Mouse (Mus musculus) adrenal gland, adult 8-10 months (tissue): ENCODE measurements around the gene Plxnb1. TPM values are rescaled to one million over a fixed set of nuclear protein-coding genes. Genes with fewer than 3 reads are reported as not detected.

ENCODE experiments used
- total RNA-seq, 4 experiments: library from RNA; stranded (reverse); gene quantifications; 2 replicates each; pipeline ENCODE4 v1.2.4; 2022

The Plxnb1 gene
- total RNA-seq, 4 experiments from 2014 or later = 128 to 173 (median 140) TPM

Other genes starting within 250 kb of the Plxnb1 start
- 10 to 100 TPM in 3 of 4 experiments, 1 to 10 TPM in 1; 8.4 to 14.4 (median 12.3) TPM for gene Slc26a6, start 242.1 kb upstream of the Plxnb1 start, total RNA-seq
- under 1 TPM in 1 of 4 experiments, not detected in 3; 0.59 TPM for gene Tmem89, start 180.8 kb upstream of the Plxnb1 start, total RNA-seq
- 100 to 1,000 TPM; 381 to 565 (median 479) TPM for gene Uqcrc1, start 158.8 kb upstream of the Plxnb1 start, total RNA-seq
- gene Col7a1, start 141.8 kb upstream of the Plxnb1 start, total RNA-seq = 10 to 100 TPM in 1 of 4 experiments, 1 to 10 TPM in 3; 2.6 to 12.4 (median 6.9) TPM
- gene Ucn2, start 109.4 kb upstream of the Plxnb1 start, total RNA-seq = 1 to 10 TPM in 1 of 4 experiments, under 1 TPM in 3; 0.31 to 1.0 (median 0.45) TPM
- gene Pfkfb4, start 103.6 kb upstream of the Plxnb1 start, total RNA-seq = 10 to 100 TPM in 2 of 4 experiments, 1 to 10 TPM in 2; 6.2 to 21.6 (median 12.0) TPM
- 100 to 1,000 TPM; 126 to 177 (median 159) TPM for gene Shisa5, start 56.8 kb upstream of the Plxnb1 start, total RNA-seq
- 10 to 100 TPM; 19.0 to 25.3 (median 21.7) TPM for gene Trex1, start 35.7 kb upstream of the Plxnb1 start, total RNA-seq
- gene Atrip, start 21.3 kb upstream of the Plxnb1 start, total RNA-seq = 10 to 100 TPM; 16.3 to 27.7 (median 22.2) TPM
- 10 to 100 TPM; 17.3 to 20.0 (median 18.7) TPM for gene Ccdc51, start 12.9 kb upstream of the Plxnb1 start, total RNA-seq
- 100 to 1,000 TPM; 342 to 453 (median 370) TPM for gene Tma7, start 12.8 kb upstream of the Plxnb1 start, total RNA-seq
- not detected for gene Fbxw21, start 66.7 kb downstream of the Plxnb1 start, total RNA-seq
- gene Fbxw13, start 100.6 kb downstream of the Plxnb1 start, total RNA-seq = not detected
- not detected for gene Fbxw20, start 139.4 kb downstream of the Plxnb1 start, total RNA-seq
- gene Fbxw14, start 192.3 kb downstream of the Plxnb1 start, total RNA-seq = not detected
- not detected for gene Fbxw28, start 244.3 kb downstream of the Plxnb1 start, total RNA-seq